Mouse (Mus musculus): ENCODE measurements around the gene Lpp.

DNA sequence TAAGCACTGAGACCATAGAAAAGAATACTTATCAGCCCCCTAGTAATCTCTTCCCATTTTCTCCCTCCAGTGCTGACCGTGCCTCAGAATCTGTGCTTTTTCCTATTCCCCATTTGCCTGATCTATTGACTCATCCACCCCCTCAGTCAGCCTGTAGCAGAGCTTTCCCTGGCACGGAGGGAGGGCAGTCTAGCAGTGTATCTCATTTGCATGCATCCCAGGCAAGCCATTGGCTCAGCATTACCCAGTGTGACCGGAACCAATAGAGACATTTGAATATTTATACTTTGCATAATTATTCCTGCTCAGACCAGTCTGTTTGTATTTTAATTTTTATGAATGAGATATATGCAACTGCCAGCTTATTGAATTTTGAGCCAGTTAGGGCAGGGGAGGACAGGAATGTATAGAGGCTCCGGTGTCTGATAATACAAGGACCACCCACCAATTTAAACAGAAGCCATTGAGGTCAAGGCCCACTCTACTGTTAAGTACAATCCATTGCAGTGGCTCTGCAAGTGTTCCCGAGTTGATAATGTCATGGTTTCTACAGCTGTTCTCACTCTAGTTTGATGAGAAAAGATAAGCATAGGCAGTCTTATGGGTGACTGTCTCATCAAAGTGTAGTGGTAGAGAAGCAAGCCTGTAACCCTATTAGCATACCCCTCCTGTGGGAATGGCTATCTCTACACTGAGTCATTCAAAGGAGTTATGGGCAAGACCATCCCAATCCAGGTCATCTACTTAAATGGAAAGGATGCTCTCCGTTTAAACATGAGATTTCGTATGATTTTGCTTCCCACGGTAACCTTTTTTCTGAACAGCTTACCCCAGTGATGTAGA, 385.3 kb downstream of the Lpp start:
- TF ChIP-seq GATA1 (IDR thresholded peaks at IDR 0.05; ENCODE audit: borderline replicate concordance, low read length) (no peak), FLI1 (IDR thresholded peaks at IDR 0.05; ENCODE audit: low read length) (no peak)

All from megakaryocyte, embryonic 14.5 days (primary cell).